In the genomic region with DNA sequence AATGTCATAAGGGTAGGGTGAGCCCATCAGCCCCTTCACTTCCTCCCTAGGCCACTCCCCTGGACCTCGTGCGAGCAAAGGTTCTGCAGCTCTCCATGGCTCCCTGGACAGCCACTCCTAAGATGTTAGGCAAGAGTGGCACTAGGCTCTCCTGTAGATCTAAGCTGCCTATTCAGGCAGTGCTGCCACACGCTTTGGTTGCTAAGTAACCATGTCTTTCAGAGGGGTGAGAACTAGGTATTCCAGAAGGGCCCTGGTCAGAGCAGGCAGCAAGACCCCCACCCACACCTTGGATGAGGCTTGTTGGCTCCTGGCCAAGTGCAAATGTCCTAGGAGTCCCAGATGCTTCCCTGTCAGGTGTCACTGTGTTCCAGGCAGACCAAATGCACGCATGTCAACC, we compare ENCODE assay signal across 11 mouse cellular contexts. TPM values are rescaled to one million over a fixed set of nuclear protein-coding genes. Genes with fewer than 3 reads are reported as not detected.
DNase-seq lines count a peak whose midpoint lies in the region; ATAC-seq lines count a peak whose summit lies in the region.
"Had no signal": no experiment of that assay in that cellular context is flagged by ENCODE, and none has a peak within 500 bp of the region (broad histone marks: within the 10 kb centered on the region; RNA-seq: fewer than 3 reads in every experiment).

No protein-coding gene starts in this region.

- H3K9ac ChIP-seq in hindbrain, embryonic 11.5 days (ENCODE audit: low read depth, low read length) = no peak overlapping the region
- H3K9ac ChIP-seq in embryonic facial prominence, embryonic 13.5 days = peak overlapping the region; percentile 49
- no peak overlapping the region for H3K9ac ChIP-seq in intestine, embryonic 15.5 days
- H3K9ac ChIP-seq: liver, embryonic 14.5 days had no signal

- no peaks in the 10 kb centered on the region for H3K27me3 ChIP-seq in hindbrain, embryonic 10.5 days (ENCODE audit: insufficient read depth, poor library complexity, severe bottlenecking)
- no peaks in the 10 kb centered on the region for H3K27me3 ChIP-seq in hindbrain, embryonic 11.5 days (ENCODE audit: control insufficient read depth, insufficient read depth, low read length)
- H3K27me3 ChIP-seq in embryonic facial prominence, embryonic 13.5 days = no peaks in the 10 kb centered on the region
- H3K27me3 ChIP-seq in intestine, embryonic 15.5 days (replicated peaks) = no peaks in the 10 kb centered on the region

- peak overlapping the region; percentile 81 for H3K27ac ChIP-seq in hindbrain, embryonic 10.5 days
- H3K27ac ChIP-seq in hindbrain, embryonic 11.5 days (ENCODE audit: low read depth, low read length) = no peak overlapping the region
- peak overlapping the region; percentile 76 for H3K27ac ChIP-seq in embryonic facial prominence, embryonic 13.5 days
- H3K27ac ChIP-seq in intestine, embryonic 15.5 days = no peak overlapping the region
- H3K27ac ChIP-seq: liver, embryonic 14.5 days had no signal

- H3K4me1 ChIP-seq in hindbrain, embryonic 10.5 days (replicated peaks) = peaks cover 62% of the 10 kb centered on the region
- H3K4me1 ChIP-seq in hindbrain, embryonic 11.5 days (replicated peaks; ENCODE audit: control insufficient read depth, insufficient read depth, low read length) = peaks cover 17% of the 10 kb centered on the region
- H3K4me1 ChIP-seq in embryonic facial prominence, embryonic 13.5 days = peaks cover 52% of the 10 kb centered on the region
- H3K4me1 ChIP-seq in intestine, embryonic 15.5 days (replicated peaks) = peaks cover 33% of the 10 kb centered on the region

- ATAC-seq in hindbrain, embryonic 11.5 days (ENCODE audit: low FRiP score) = no peak
- no peak for ATAC-seq in embryonic facial prominence, embryonic 13.5 days (ENCODE audit: insufficient number of reproducible peaks, insufficient read depth, low FRiP score, low TSS enrichment, low read depth)
- ATAC-seq in intestine, embryonic 15.5 days = peak; percentile 74

- no peaks in the 10 kb centered on the region for H3K36me3 ChIP-seq in hindbrain, embryonic 10.5 days
- no peaks in the 10 kb centered on the region for H3K36me3 ChIP-seq in hindbrain, embryonic 11.5 days (ENCODE audit: control insufficient read depth, insufficient read depth, low read length)
- H3K36me3 ChIP-seq in embryonic facial prominence, embryonic 13.5 days = no peaks in the 10 kb centered on the region
- H3K36me3 ChIP-seq in intestine, embryonic 15.5 days = no peaks in the 10 kb centered on the region

- H3K4me2 ChIP-seq in hindbrain, embryonic 11.5 days (replicated peaks; ENCODE audit: low read depth, low read length) = no peak overlapping the region
- no peak overlapping the region for H3K4me2 ChIP-seq in embryonic facial prominence, embryonic 13.5 days
- H3K4me2 ChIP-seq in intestine, embryonic 15.5 days (replicated peaks) = no peak overlapping the region

- no peaks in the 10 kb centered on the region for H3K9me3 ChIP-seq in hindbrain, embryonic 10.5 days
- H3K9me3 ChIP-seq in hindbrain, embryonic 11.5 days (ENCODE audit: control insufficient read depth, low read length) = no peaks in the 10 kb centered on the region
- H3K9me3 ChIP-seq in embryonic facial prominence, embryonic 13.5 days = no peaks in the 10 kb centered on the region
- no peaks in the 10 kb centered on the region for H3K9me3 ChIP-seq in intestine, embryonic 15.5 days

- 31% methylated on average over 4 of the region's 4 CpGs for WGBS in hindbrain, embryonic 10.5 days
- WGBS in hindbrain, embryonic 11.5 days = 26% methylated on average over 4 of the region's 4 CpGs
- 49% methylated on average over 4 of the region's 4 CpGs for WGBS in embryonic facial prominence, embryonic 13.5 days
- WGBS in intestine, embryonic 15.5 days = 36% methylated on average over 4 of the region's 4 CpGs

- H3K4me3 ChIP-seq in hindbrain, embryonic 10.5 days = no peak overlapping the region
- no peak overlapping the region for H3K4me3 ChIP-seq in hindbrain, embryonic 11.5 days (ENCODE audit: low read depth, low read length)
- H3K4me3 ChIP-seq in embryonic facial prominence, embryonic 13.5 days = no peak overlapping the region
- H3K4me3 ChIP-seq in intestine, embryonic 15.5 days (replicated peaks) = no peak overlapping the region

- no peak for DNase-seq in hindbrain, embryonic 10.5 days (ENCODE audit: low spot score)
- DNase-seq in hindbrain, embryonic 11.5 days (ENCODE audit: low spot score) = no peak
- DNase-seq in neural tube, embryonic 10.5 days (ENCODE audit: extremely low spot score, low spot score) = peak; percentile 33
- DNase-seq in urinary bladder, postnatal 4 days (ENCODE audit: low spot score in 2 of 2) = no peak
- DNase-seq in thymus, adult 18-20 months = no peak
- no peak for DNase-seq in heart, postnatal 4 days
- DNase-seq: cerebellum, adult 2 months; kidney, adult 2 months had no signal

RNA-seq across cellular contexts. Expression of gene Tnnt3, which starts 7.9 kb away (rescaled TPM):
- polyA plus RNA-seq in hindbrain, embryonic 10.5 days (2016; fragmentation: Nextera tagmentation; extraction: Ambion mirVana) = 1.1 and 3.0 TPM in 2 replicates
- polyA plus RNA-seq in hindbrain, embryonic 11.5 days (2014; fragmentation: Nextera tagmentation; extraction: Ambion mirVana) = 1.7 and 1.9 TPM in 2 replicates
- polyA plus RNA-seq in embryonic facial prominence, embryonic 13.5 days (2015; fragmentation: Nextera tagmentation; extraction: Ambion mirVana) = 3.8 and 5.8 TPM in 2 replicates
- 1.4 and 4.3 TPM in 2 replicates for polyA plus RNA-seq in intestine, embryonic 15.5 days (2015; fragmentation: Nextera tagmentation; extraction: Ambion mirVana)
- 10 to 100 TPM in 1 of 2 experiments, under 1 TPM in 1; 0.98 to 10.9 TPM for total RNA-seq in heart, postnatal 4 days (2021)

RNA-seq across cellular contexts. Expression of gene Mrpl23, which starts 26.0 kb away (rescaled TPM):
- polyA plus RNA-seq in hindbrain, embryonic 10.5 days (2016; fragmentation: Nextera tagmentation; extraction: Ambion mirVana) = 17.7 and 19.7 TPM in 2 replicates
- 13.5 and 13.9 TPM in 2 replicates for polyA plus RNA-seq in hindbrain, embryonic 11.5 days (2014; fragmentation: Nextera tagmentation; extraction: Ambion mirVana)
- 36.0 and 36.7 TPM in 2 replicates for polyA plus RNA-seq in embryonic facial prominence, embryonic 13.5 days (2015; fragmentation: Nextera tagmentation; extraction: Ambion mirVana)
- polyA plus RNA-seq in intestine, embryonic 15.5 days (2015; fragmentation: Nextera tagmentation; extraction: Ambion mirVana) = 44.9 and 57.4 TPM in 2 replicates
- total RNA-seq in heart, postnatal 4 days (2021) = 1 to 10 TPM; 3.7 to 6.4 TPM

RNA-seq across cellular contexts. Expression of gene Lsp1, which starts 45.9 kb away (rescaled TPM):
- 17.9 and 19.4 TPM in 2 replicates for polyA plus RNA-seq in hindbrain, embryonic 10.5 days (2016; fragmentation: Nextera tagmentation; extraction: Ambion mirVana)
- 16.1 and 18.7 TPM in 2 replicates for polyA plus RNA-seq in hindbrain, embryonic 11.5 days (2014; fragmentation: Nextera tagmentation; extraction: Ambion mirVana)
- 28.5 and 29.2 TPM in 2 replicates for polyA plus RNA-seq in embryonic facial prominence, embryonic 13.5 days (2015; fragmentation: Nextera tagmentation; extraction: Ambion mirVana)
- 130 and 145 TPM in 2 replicates for polyA plus RNA-seq in intestine, embryonic 15.5 days (2015; fragmentation: Nextera tagmentation; extraction: Ambion mirVana)
- 100 to 1,000 TPM in 1 of 2 experiments, 10 to 100 TPM in 1; 93.3 to 108 TPM for total RNA-seq in heart, postnatal 4 days (2021)

Comparison
In these comparisons a context has a peak if more than half of its experiments do, and no peak if none do; other contexts are left out.
1. H3K27ac ChIP-seq: peak in hindbrain, embryonic 10.5 days (single experiment) and embryonic facial prominence, embryonic 13.5 days (single experiment); none in hindbrain, embryonic 11.5 days (single experiment) and intestine, embryonic 15.5 days (single experiment).